Mouse (Mus musculus) bone marrow, adult 2 months (tissue): Measurements from ENCODE around the gene Letmd1.

Experiments
- CTCF ChIP-seq: fragments of 200-500 bp; IDR thresholded peaks from 2 replicates; pipeline ENCODE4 v1.5.1; 2011; ENCODE audit warnings: low read length, control low read depth; ENCODE audit not compliant: control insufficient read depth, insufficient read depth
- POLR2A ChIP-seq: fragments of 200-500 bp; IDR thresholded peaks from 2 replicates; pipeline ENCODE4 v1.6.1; 2011; ENCODE audit warnings: low read depth, mild to moderate bottlenecking, control low read depth, low read length, borderline replicate concordance; ENCODE audit not compliant: control insufficient read depth

- no peak for TF ChIP-seq POLR2A
- TF ChIP-seq CTCF, result no peak
Observed at GRCm38 (mm10) chr15:100486450-100486849, 17.6 kb downstream of the Letmd1 start.
